14 mouse cellular contexts compared by ENCODE assay signal in the genomic region with DNA sequence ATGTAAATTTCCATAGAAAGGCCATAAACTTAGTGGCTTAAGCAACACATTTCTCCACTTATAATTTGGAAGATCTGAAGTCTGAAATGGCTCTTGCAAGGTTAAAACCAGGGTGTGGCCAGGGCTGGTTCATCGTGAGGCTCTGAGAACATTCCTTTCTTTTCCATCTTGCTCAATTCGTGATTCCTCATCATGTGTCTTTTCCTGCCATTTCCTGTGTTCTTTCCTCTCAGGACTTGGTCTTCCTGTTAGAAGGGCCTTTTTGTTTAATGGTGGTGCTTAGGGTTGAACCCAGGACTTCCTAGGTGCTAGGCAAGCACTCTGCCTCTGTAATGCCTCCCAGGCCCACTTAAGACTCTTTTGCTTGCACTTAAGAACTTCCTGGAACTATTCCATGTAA.
"Had no signal": no experiment of that assay in that cellular context is flagged by ENCODE, and none has a peak within 500 bp of the region (broad histone marks: within the 10 kb centered on the region; RNA-seq: fewer than 3 reads in every experiment).

No protein-coding gene starts in this region.

- H3K4me1 ChIP-seq: midbrain, embryonic 10.5 days; neural tube, embryonic 12.5 days had no signal

- H3K36me3 ChIP-seq: midbrain, embryonic 10.5 days; midbrain, embryonic 13.5 days; neural tube, embryonic 12.5 days; stomach, embryonic 15.5 days had no signal

- H3K4me2 ChIP-seq: lung, embryonic 14.5 days; midbrain, embryonic 13.5 days; neural tube, embryonic 12.5 days; stomach, embryonic 15.5 days had no signal

- H3K27ac ChIP-seq: liver, embryonic 14.5 days; midbrain, embryonic 10.5 days; midbrain, embryonic 13.5 days; neural tube, embryonic 12.5 days; stomach, embryonic 15.5 days had no signal

- ATAC-seq: midbrain, embryonic 13.5 days; midbrain, embryonic 16.5 days had no signal

- H3K4me3 ChIP-seq: midbrain, embryonic 10.5 days; midbrain, embryonic 13.5 days; myocyte; neural tube, embryonic 12.5 days; stomach, embryonic 15.5 days had no signal

- DNase-seq: lung, adult 18-20 months; lung, embryonic 14.5 days; lung, postnatal 14 days; right cerebral cortex, postnatal 14 days; thymus, adult 18-20 months; thymus, postnatal 14 days; thymus, postnatal 36 days had no signal

- H3K9ac ChIP-seq: liver, embryonic 14.5 days; lung, embryonic 14.5 days; midbrain, embryonic 13.5 days; neural tube, embryonic 12.5 days; stomach, embryonic 15.5 days had no signal

- H3K27me3 ChIP-seq: midbrain, embryonic 13.5 days; neural tube, embryonic 12.5 days; stomach, embryonic 15.5 days had no signal

- H3K9me3 ChIP-seq: midbrain, embryonic 10.5 days; midbrain, embryonic 13.5 days; neural tube, embryonic 12.5 days; stomach, embryonic 15.5 days had no signal
